Comparison of ENCODE assay signal across 8 mouse cellular contexts in genomic region chr7:119720947-119721310, GRCm38 (mm10). TPM values are rescaled to one million over a fixed set of nuclear protein-coding genes. Genes with fewer than 3 reads are reported as not detected.
A peak's percentile ranks its signal among the peaks of the same experiment; 100 is the strongest.
DNase-seq lines count a peak whose midpoint lies in the region; ATAC-seq and TF ChIP-seq lines count a peak whose summit lies in the region.

No protein-coding gene starts in this region.

- intact Hi-C loops in gastrocnemius, adult 2 months (cut with DNase I), result no loop called here

- peak overlapping the region; percentile 73 for H3K4me3 ChIP-seq in gastrocnemius, adult 2 months
- peak overlapping the region; percentile 72 for H3K4me3 ChIP-seq in spleen, adult 2 months (ENCODE audit: extremely low read depth, insufficient read depth, insufficient read length)
- peak overlapping the region; percentile 87 for H3K4me3 ChIP-seq in intestine, embryonic 15.5 days (replicated peaks)
- peak overlapping the region; percentile 97 for H3K4me3 ChIP-seq in midbrain, embryonic 13.5 days (replicated peaks)

- 14% methylated on average over 8 of the region's 8 CpGs for WGBS in spleen, adult 2 months
- WGBS in intestine, embryonic 15.5 days, result 11% methylated on average over 8 of the region's 8 CpGs
- WGBS in midbrain, embryonic 13.5 days, result 15% methylated on average over 8 of the region's 8 CpGs

- peak overlapping the region; percentile 84 for H3K27ac ChIP-seq in gastrocnemius, adult 2 months
- H3K27ac ChIP-seq in spleen, adult 2 months (ENCODE audit: insufficient read depth, low read length), result no peak overlapping the region; the same call in 1 of the 2 replicates
- H3K27ac ChIP-seq in intestine, embryonic 15.5 days, result 0 out of 2 replicates have a peak overlapping the region, but pooled peaks have one; percentile 56
- peak overlapping the region; percentile 45 for H3K27ac ChIP-seq in midbrain, embryonic 13.5 days

- no peaks in the 10 kb centered on the region for H3K27me3 ChIP-seq in spleen, adult 2 months (ENCODE audit: control insufficient read depth, insufficient read depth, low read length)
- no peaks in the 10 kb centered on the region for H3K27me3 ChIP-seq in intestine, embryonic 15.5 days (replicated peaks)
- H3K27me3 ChIP-seq in midbrain, embryonic 13.5 days, result no peaks in the 10 kb centered on the region

- no peaks in the 10 kb centered on the region for H3K9me3 ChIP-seq in intestine, embryonic 15.5 days
- no peaks in the 10 kb centered on the region for H3K9me3 ChIP-seq in midbrain, embryonic 13.5 days

- peaks cover 17% of the 10 kb centered on the region for H3K36me3 ChIP-seq in spleen, adult 2 months (ENCODE audit: control insufficient read depth, insufficient read depth, low read length)
- H3K36me3 ChIP-seq in intestine, embryonic 15.5 days, result peaks cover 20% of the 10 kb centered on the region
- H3K36me3 ChIP-seq in midbrain, embryonic 13.5 days, result peaks cover 27% of the 10 kb centered on the region

- DNase-seq in gastrocnemius, adult 2 months, result no peak
- DNase-seq in gastrocnemius, postnatal 10 days, result no peak
- no peak for DNase-seq in spleen, adult 2 months (ENCODE audit: low read depth in 1 of 2, low spot score in 2 of 2)
- DNase-seq in spleen, postnatal 10 days (ENCODE audit: low spot score in 2 of 2), result no peak
- DNase-seq in adrenal gland, adult 2 months, result no peak
- no peak for DNase-seq in thymus, postnatal 25 days

- no peak for TF ChIP-seq POLR2A in spleen, adult 2 months (IDR thresholded peaks at IDR 0.05; ENCODE audit: low read depth, low read length)

- H3K9ac ChIP-seq in intestine, embryonic 15.5 days, result peak overlapping the region; percentile 33; the same call in 1 of the 2 replicates
- peak overlapping the region; percentile 86 for H3K9ac ChIP-seq in midbrain, embryonic 13.5 days (replicated peaks)

- no peaks in the 10 kb centered on the region; the same call in 1 of the 2 replicates for H3K4me1 ChIP-seq in spleen, adult 2 months (ENCODE audit: control insufficient read depth, insufficient read depth, insufficient read length)
- H3K4me1 ChIP-seq in intestine, embryonic 15.5 days (replicated peaks), result peaks cover 7% of the 10 kb centered on the region
- peaks cover 18% of the 10 kb centered on the region for H3K4me1 ChIP-seq in midbrain, embryonic 13.5 days (replicated peaks)

- peak; percentile 53 for ATAC-seq in intestine, embryonic 15.5 days
- ATAC-seq in midbrain, embryonic 13.5 days, result peak; percentile 70

- peak overlapping the region; percentile 77 for H3K4me2 ChIP-seq in intestine, embryonic 15.5 days (replicated peaks)
- H3K4me2 ChIP-seq in midbrain, embryonic 13.5 days (replicated peaks), result peak overlapping the region; percentile 87

- no peak for TF ChIP-seq CTCF in gastrocnemius, adult 2 months (IDR thresholded peaks at IDR 0.05)
- TF ChIP-seq CTCF in spleen, adult 2 months (IDR thresholded peaks at IDR 0.05; ENCODE audit: extremely low read depth, insufficient read depth, insufficient read length, insufficient replicate concordance), result no peak

RNA-seq across cellular contexts. Expression of gene Thumpd1, which starts 0.3 kb away (rescaled TPM):
- 10 to 100 TPM; 18.3 to 18.4 TPM for total RNA-seq in gastrocnemius, adult 2 months (2021)
- 10 to 100 TPM; 18.0 to 18.3 TPM for total RNA-seq in gastrocnemius, postnatal 10 days (2021)
- 8.1 and 13.9 TPM in 2 replicates for polyA plus RNA-seq in spleen, adult 2 months (2012; rRNA removed)
- polyA plus RNA-seq in intestine, embryonic 15.5 days (2015; fragmentation: Nextera tagmentation; extraction: Ambion mirVana), result 61.9 and 62.9 TPM in 2 replicates
- polyA plus RNA-seq in midbrain, embryonic 13.5 days (2015; fragmentation: Nextera tagmentation; extraction: Ambion mirVana), result 85.1 and 90.5 TPM in 2 replicates
- 10 to 100 TPM; 25.8 to 34.1 TPM for total RNA-seq in adrenal gland, adult 2 months (2021)
- polyA plus RNA-seq in adrenal gland, adult 2 months (2012; rRNA removed), result 9.8 and 14.0 TPM in 2 replicates

RNA-seq across cellular contexts. Expression of gene Acsm4, which starts 31.1 kb away (rescaled TPM):
- not detected for total RNA-seq in gastrocnemius, adult 2 months (2021)
- total RNA-seq in gastrocnemius, postnatal 10 days (2021), result not detected
- polyA plus RNA-seq in spleen, adult 2 months (2012; rRNA removed), result not detected in 2 replicates
- not detected in 2 replicates for polyA plus RNA-seq in intestine, embryonic 15.5 days (2015; fragmentation: Nextera tagmentation; extraction: Ambion mirVana)
- polyA plus RNA-seq in midbrain, embryonic 13.5 days (2015; fragmentation: Nextera tagmentation; extraction: Ambion mirVana), result not detected in 2 replicates
- total RNA-seq in adrenal gland, adult 2 months (2021), result not detected
- not detected in 2 replicates for polyA plus RNA-seq in adrenal gland, adult 2 months (2012; rRNA removed)

RNA-seq across cellular contexts. Expression of gene Acsm3, which starts 39.8 kb away (rescaled TPM):
- total RNA-seq in gastrocnemius, adult 2 months (2021), result under 1 TPM; 0.31 to 0.66 TPM
- under 1 TPM in 1 of 2 experiments, not detected in 1; 0.14 TPM for total RNA-seq in gastrocnemius, postnatal 10 days (2021)
- polyA plus RNA-seq in spleen, adult 2 months (2012; rRNA removed), result not detected in 2 replicates
- polyA plus RNA-seq in intestine, embryonic 15.5 days (2015; fragmentation: Nextera tagmentation; extraction: Ambion mirVana), result 9.1 and 9.2 TPM in 2 replicates
- polyA plus RNA-seq in midbrain, embryonic 13.5 days (2015; fragmentation: Nextera tagmentation; extraction: Ambion mirVana), result 0.11 and 0.12 TPM in 2 replicates
- 10 to 100 TPM; 48.2 to 53.9 TPM for total RNA-seq in adrenal gland, adult 2 months (2021)
- polyA plus RNA-seq in adrenal gland, adult 2 months (2012; rRNA removed), result 2.7 and 4.1 TPM in 2 replicates
